Mouse (Mus musculus) spleen, postnatal 4 days (tissue): ENCODE results near the gene Zbtb40.

ENCODE experiments used
- DNase-seq, 2 experiments: peaks; one replicate each; pipeline ENCODE4 v3.0.0; 2022; ENCODE audit warnings: low spot score in 2 of 2

Gene Zbtb40

GRCm38 (mm10) chr4:137033115-137033887, 15.3 kb downstream of the Zbtb40 start:
- DNase-seq: no peak

- DNase-seq: no peak
These were observed 16.1 kb downstream of the Zbtb40 start for GRCm38 (mm10) chr4:137032456-137032855.

- no peak for DNase-seq
These were observed 17.3 kb downstream of the Zbtb40 start for GRCm38 (mm10) chr4:137031319-137031718.

- DNase-seq: no peak
These were observed 19.3 kb downstream of the Zbtb40 start for GRCm38 (mm10) chr4:137029348-137029747.

GRCm38 (mm10) chr4:137027051-137027450, 21.6 kb downstream of the Zbtb40 start:
- no peak for DNase-seq

GRCm38 (mm10) chr4:137025570-137025969, 23.0 kb downstream of the Zbtb40 start:
- no peak for DNase-seq

- DNase-seq: no peak
These were observed 23.5 kb downstream of the Zbtb40 start for GRCm38 (mm10) chr4:137025133-137025532.

GRCm38 (mm10) chr4:137020065-137020464, 28.5 kb downstream of the Zbtb40 start:
- DNase-seq: no peak

GRCm38 (mm10) chr4:137015934-137016333, 32.7 kb downstream of the Zbtb40 start:
- no peak for DNase-seq

- DNase-seq: no peak
These were observed 33.1 kb downstream of the Zbtb40 start for GRCm38 (mm10) chr4:137015476-137015856.

GRCm38 (mm10) chr4:137014654-137015475, 33.7 kb downstream of the Zbtb40 start:
- DNase-seq: no peak

- DNase-seq: no peak
These were observed 34.5 kb downstream of the Zbtb40 start for GRCm38 (mm10) chr4:137014124-137014523.

GRCm38 (mm10) chr4:137006966-137007365, 41.6 kb downstream of the Zbtb40 start:
- DNase-seq: no peak

- DNase-seq: no peak
These were observed 46.8 kb downstream of the Zbtb40 start for GRCm38 (mm10) chr4:137001825-137002224.

GRCm38 (mm10) chr4:137001020-137001419, 47.6 kb downstream of the Zbtb40 start:
- DNase-seq: no peak

GRCm38 (mm10) chr4:136998371-136998770, 50.2 kb downstream of the Zbtb40 start:
- no peak for DNase-seq

- DNase-seq: no peak
These were observed 50.8 kb downstream of the Zbtb40 start for GRCm38 (mm10) chr4:136997723-136998345.

GRCm38 (mm10) chr4:136996933-136997332, 51.7 kb downstream of the Zbtb40 start:
- DNase-seq: no peak

- no peak for DNase-seq
These were observed 53.2 kb downstream of the Zbtb40 start for GRCm38 (mm10) chr4:136995361-136995760.

- DNase-seq: no peak
These were observed 66.5 kb downstream of the Zbtb40 start for GRCm38 (mm10) chr4:136981993-136982695.

GRCm38 (mm10) chr4:136981347-136981746, 67.3 kb downstream of the Zbtb40 start:
- no peak for DNase-seq

- DNase-seq: no peak
These were observed 67.7 kb downstream of the Zbtb40 start for GRCm38 (mm10) chr4:136980921-136981320.
